Mouse (Mus musculus): ENCODE results near the gene Sec11a.
"Not testable (repeated sequence)": the region's sequence is repeated elsewhere in the genome, so short reads cannot be mapped to it uniquely, and the experiment has no call there.

The Sec11a gene

GRCm38 (mm10) chr7:80947445-80948350 lies at the start of gene Sec11a:
Gene Sec11a, minus strand, starts transcription at chr7:80947780.
- DNase-seq (ENCODE audit: low spot score): peak; percentile 91

DNA sequence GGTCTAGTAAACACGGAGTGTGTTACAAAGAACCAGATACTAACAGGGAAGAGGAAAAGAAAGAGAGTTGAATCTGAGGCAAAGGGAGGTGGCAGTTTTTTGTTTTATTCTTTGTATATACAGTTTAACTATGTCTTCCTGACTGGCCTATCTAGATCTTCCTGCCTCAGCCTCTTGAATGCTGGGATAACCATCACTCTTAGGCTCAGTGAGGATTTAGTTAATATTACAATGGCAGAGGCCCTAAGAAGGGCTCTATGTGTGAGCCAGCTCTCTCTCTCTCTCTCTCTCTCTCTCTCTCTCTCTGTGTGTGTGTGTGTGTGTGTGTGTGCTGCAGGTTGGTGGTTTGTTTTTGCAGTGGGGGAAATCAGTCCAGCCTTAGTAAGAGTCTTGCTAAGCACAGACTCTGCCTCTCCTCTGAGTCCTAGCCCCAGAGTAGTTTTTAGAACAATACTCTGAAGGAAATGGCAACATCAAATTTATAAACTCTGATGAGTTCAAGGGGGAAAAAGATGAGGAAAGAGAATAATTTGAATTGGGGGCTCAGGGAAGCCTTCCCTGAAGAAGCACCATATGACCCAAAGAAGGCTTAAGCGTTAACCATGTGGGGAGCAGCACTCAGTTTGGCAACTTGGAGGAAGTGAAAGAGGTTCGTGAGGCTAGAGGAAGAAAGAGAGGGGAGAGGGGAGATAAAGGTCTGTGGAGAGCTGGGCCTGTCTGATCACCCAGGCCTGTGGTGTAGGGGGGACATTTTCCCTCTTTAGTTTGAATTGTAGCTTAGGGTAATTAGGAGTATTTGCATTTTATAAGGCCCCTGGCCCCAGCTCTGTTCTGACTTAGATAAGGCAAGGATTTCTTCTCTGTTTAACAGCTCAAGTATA lies 47.9 kb upstream of the Sec11a start:
- no peak for DNase-seq (ENCODE audit: low spot score)

DNA sequence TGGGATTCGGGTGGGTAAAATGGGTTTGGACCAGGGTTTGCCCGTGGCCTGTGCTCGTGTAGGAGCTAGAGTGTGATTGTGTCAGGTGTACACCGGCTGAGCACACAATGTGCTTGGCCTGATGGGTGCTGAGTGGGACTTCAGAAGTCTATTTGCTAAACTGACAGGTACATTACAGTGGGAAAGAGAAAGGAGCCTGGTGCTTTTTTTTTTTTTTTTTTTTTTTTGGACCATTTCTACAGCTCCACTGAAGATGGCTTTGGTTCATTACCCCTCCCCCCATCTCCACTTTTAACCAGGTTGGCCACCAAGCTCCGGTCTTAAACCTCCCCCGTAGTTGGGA lies 47.1 kb upstream of the Sec11a start:
- no peak for DNase-seq (ENCODE audit: low spot score)

DNA sequence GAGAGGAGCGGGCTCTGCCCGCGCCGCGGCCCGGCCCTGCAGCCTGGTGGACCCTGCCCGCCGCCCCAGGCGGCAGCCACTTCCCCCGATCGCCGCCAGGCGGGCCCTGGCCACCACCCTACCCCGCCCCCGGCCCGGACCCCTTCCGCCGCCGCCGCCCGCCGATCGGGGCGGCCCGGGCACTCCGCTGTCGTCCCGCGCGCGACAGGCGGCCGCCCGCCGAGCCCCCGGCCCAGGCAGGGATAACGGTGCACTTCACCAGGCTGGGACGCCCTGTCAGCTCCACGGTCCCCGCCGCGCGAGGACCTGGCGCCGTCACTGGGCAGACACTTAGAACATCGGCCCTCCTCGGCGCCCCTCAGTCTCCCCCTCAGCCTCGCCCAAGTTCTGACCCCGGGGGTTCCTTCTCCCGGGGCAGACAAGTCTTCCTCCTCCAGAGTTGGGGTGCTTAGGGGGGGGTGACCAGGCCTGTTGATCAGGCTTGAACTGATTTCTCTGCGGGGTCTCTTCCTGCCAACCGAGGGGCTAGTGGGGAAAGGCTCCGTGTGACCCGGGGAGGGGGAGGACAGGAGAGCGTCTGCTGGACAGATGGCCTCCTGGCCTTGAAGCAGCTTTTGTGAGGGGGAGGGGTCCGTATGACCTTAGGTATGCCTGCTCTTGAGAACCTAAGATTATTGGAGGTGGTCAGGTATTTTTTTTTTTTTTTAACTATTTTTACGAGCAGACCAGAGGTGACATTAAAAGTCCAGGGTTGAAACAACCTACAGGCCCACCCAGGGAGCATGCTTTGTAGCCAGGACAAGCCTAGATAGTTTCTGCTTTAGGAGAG lies 46.5 kb upstream of the Sec11a start:
- no peak for DNase-seq (ENCODE audit: low spot score)

DNA sequence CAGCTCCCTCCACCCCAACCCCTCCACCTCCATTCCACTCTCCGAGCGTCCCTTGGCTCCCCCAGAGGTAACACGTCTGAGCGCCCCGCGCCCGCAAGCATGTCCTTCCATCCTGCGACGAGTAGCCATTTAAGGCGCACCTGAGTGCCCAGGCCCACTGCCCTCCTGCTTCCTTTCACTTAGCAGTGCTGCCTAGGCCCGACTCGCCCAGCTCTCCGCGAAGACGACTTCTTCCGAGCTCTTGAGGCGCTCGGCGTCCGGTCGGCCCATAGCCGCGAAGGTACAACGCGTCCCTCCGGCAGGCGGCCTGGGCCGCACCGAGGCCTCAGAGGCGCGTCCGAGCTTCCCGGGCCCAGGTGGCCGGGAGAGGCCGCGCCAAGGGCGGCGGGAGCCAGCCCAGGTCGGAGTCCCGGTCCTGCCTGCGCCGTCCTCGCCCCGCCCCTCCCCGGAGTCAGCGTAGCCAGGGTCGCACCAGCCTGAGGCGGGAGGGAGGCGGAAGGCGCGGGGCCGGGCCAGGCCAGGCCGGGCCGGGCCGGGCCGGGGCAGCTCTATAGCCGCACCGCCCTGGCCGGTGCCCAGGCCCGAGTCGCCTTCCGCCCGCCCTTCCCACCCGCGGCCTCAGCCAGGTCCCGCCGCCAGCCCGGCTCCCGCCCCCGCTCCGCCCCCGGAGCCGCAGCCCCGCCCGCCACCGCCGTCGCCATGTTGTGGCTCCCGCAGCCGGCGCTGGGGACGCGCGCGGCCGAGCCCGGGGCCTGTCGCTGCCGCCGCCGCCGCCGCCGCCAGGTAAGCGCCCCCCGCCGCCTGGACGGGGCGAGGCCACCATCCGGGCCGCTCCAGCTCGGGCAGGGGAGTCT lies 45.6 kb upstream of the Sec11a start, which contains the start of gene Zfp592:
Gene Zfp592, plus strand, starts transcription at position 702 of the 854 bp plus-strand sequence.
- peak; percentile 82 for DNase-seq (ENCODE audit: low spot score)

DNA sequence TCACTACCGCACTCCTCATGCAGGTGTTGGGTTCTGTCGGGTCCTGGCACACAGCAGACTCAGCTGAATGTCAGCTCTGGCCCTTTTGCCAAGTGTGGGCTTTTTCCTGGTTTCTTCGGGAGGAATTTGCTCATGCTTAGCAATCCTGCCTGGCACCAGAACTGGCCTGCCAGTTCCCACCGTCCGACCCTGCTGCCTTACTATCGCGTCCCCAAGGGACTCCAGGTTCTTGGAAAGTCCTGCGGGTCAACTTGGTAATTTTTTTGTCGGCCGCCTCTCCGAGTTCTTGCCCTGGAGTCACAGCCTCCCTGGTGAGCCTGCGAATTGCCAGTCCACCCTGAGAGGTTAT lies 45.0 kb upstream of the Sec11a start:
- DNase-seq (ENCODE audit: low spot score): no peak

DNA sequence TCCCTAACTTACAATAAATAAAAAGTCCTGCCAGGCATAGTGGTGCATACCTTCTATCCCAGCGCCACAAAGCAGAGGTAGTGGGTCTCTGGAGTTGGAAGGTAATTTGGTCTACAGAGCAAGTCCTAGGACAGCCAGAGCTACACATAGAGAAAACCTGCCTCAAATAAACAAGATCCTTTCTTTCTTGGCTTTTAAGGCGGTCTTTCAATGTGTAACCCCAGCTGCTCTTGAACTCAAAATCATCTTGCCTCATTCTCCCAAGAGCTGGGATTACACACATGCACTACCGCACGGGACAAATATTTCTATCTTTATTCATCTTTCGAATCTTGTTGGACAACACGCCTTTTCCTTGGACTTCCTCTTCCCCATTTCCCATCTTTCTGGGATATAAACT lies 44.5 kb upstream of the Sec11a start:
- no peak for DNase-seq (ENCODE audit: low spot score)

DNA sequence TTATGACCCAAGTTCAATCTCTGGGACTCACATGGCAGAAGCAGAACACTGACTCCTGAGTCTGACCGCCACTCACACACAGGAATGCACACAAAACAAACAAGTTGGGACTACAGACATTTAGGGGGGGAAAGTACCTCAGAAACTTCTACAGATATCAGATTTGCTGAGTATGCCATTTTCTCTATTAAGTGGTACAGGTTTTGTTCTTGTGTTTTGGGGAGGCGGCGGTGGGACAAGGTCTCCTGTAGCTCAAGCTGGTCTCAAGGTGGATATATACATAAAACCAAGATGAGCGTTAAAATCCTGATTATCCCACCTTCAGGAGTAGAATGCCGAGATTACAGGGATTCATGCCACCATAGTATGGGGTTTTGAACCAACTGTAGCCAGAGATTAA lies 44.0 kb upstream of the Sec11a start:
- no peak for DNase-seq (ENCODE audit: low spot score)

DNA sequence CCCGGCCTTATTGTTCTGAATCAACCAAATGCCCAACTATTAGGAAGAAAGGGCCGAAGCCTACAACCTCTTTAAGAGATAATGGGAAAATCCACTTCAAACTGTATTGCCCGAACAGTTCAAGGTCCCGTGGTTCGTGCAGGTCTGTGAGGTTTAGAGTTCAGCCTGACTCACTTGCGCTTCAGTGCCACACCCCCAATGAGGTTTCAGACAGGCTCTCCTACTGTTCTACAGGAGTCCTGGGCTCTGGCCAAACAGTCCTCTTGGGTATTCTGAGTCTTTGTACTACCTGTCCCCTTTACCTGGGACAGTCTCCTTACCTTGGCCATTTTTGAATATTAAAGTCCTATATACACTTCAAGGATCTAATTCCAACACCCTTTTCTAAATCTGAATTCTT lies 42.7 kb upstream of the Sec11a start:
- DNase-seq (ENCODE audit: low spot score): no peak

DNA sequence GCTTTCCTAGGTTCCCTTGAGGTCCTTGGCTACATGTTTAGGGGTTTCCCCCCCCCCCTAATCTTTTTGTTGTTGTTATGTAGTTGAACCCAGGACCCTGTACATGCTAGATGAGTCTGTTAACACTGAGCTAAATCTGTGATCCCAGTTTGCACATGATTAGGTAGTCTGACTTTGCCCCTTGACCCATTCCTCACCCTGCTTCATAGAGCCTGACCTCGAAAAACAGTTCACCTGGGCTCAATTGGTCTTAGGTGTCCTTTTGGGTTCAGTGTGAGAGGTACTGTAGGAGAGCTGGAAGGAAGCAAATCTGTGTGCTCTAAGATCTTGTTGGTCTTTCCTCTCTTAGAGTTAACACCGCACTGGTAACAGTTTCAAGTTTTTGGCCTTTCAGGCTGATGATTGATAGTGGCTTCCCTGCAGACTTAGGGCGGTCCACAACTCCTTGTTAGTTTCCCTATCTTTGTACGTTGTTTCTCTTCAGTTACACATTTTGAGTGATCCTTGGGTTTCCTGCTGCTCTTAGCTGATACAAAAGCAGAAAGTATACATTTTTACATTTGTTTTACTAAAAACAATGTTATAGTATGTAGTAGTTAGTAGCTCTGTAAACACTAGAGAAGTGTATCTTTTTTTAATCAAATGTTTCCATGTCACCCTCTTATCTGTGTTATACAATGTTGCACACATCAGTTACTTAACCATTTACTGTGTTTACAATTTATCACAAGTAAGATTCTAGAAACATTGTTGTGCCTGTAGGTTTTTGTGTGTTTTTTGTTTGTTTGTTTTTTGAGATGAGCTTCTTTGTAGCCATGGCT lies 40.4 kb upstream of the Sec11a start:
- no peak for DNase-seq (ENCODE audit: low spot score)

DNA sequence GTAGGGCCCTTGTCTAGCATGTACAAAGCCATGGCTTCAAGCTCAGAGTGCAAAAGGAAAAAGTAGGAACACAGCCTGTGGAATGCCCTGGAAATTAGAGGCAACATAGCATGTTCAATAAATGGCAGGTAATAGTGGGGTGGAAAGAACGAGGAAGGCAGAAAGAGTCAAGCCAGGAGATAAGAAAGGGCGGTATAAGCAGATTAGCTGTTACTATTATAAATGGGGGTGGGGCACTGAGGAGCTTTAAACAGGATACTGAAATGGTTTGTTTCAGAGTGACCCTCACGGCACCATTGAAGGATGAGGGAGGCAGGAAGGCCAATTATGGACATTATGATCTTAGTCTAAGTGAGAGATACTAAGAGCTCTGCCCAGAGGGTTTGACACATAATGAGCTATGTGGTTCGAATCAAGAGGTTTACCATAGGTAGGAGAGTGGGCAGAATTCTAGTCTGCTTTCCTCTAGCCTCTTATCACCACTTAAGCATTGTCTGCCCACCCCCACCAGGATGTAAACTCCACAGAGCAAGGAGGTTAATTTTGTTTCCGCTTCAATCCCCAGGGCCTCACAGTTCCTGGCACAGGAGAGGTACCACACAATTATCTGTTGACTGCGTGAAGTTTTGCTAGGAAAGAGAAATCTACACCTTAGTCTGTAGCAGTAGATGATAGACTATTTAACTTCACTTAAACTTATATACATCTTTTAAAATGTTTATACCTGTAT lies 39.0 kb upstream of the Sec11a start:
- DNase-seq (ENCODE audit: low spot score): no peak

DNA sequence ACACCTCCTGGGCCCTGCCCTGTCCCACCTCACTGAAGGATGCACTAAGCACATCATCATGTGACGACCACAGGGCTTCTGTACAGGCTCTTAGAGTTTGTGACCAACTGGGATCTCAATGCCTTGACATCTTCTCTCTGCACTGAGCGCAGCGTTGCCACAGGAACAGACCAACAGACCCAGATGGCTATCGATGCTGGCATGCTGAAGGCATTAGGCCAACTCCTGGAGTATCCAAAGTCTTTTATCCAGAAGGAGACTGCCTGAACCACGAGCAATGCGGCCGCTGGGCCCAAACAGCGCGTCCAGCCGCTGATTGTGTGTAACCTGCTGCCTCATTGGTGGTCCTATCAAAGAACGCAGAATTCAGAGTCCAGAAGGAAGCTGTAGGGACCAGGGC lies 33.0 kb upstream of the Sec11a start:
- no peak for DNase-seq (ENCODE audit: low spot score)

DNA sequence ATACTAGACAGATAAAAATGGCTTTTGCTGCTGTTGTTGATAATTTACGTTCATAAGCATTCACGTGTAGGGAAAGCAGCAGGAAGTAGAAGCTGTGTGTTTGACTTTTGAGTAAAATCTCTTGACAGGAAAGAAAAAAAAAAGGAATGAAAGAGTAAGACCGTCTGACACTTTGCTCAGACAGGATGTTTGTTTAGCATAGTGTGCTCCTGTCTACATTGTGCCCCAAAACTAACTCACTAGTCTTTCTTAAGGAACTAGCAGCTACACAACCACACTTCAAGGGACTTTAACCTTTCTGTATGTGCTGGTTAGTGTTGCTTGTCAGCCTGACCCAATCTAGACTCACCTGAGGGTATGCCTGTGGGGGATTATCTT lies 26.0 kb upstream of the Sec11a start:
- DNase-seq (ENCODE audit: low spot score): not testable (repeated sequence)

GRCm38 (mm10) chr7:80972920-80973637 lies 25.5 kb upstream of the Sec11a start:
- not testable (repeated sequence) for DNase-seq (ENCODE audit: low spot score)

DNA sequence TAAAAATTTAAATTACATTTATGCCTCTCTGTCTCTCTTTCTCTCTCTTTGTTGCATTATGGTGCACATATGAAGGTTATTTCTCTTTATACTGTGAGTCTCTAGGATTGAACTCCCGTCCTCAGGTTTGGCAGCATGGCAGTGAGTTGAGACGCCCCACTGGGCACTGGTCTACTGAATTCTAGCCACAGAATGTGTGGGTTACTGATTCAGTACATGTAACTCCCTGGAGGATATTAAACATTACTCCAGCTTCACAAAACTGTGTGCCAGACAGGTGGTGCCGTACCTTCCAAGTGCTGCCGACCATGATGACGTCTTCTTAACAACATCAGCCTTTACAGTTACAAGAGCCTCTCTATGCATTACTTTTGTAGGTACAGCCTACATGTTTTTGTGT lies 24.5 kb upstream of the Sec11a start:
- no peak for DNase-seq (ENCODE audit: low spot score)

DNA sequence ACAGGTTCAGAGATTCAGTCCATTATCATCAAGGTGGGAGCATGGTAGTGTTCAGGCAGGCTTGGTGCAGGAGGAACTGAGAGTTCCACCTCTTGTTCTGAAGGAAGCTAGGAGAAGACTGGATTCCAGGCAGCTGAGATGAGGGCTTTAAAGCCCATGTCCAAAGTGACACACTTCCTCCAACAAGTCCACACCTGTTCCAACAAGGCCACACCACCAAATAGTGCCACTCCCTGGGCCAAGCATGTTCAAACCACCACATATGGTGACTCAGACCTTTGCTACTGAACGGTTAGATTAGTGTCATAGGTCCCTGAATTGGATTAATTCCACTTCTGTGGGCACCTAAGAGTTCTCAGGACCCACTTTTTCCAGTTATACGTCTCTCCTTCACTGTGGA lies 23.8 kb upstream of the Sec11a start:
- no peak for DNase-seq (ENCODE audit: low spot score)

GRCm38 (mm10) chr7:80970913-80971312 lies 23.3 kb upstream of the Sec11a start:
- no peak for DNase-seq (ENCODE audit: low spot score)

- no peak for DNase-seq (ENCODE audit: low spot score)
Observed at GRCm38 (mm10) chr7:80962799-80963198, 15.2 kb upstream of the Sec11a start.

- DNase-seq (ENCODE audit: low spot score): no peak
Observed at GRCm38 (mm10) chr7:80959003-80959402, 11.4 kb upstream of the Sec11a start.
